Mouse (Mus musculus) fat pad, adult 2 months (tissue): ENCODE results near the gene Crnn.

Experiments used
- DNase-seq: peaks from one replicate; pipeline ENCODE4 v3.0.0-alpha.2; 2011; ENCODE audit warnings: low read depth, low spot score; ENCODE audit errors: extremely low read depth

Crnn gene

GRCm38 (mm10) chr3:93144510-93145051, at the start of gene Crnn:
Crnn (plus strand) TSS chr3:93144787.
- peak; percentile 72 for DNase-seq

GRCm38 (mm10) chr3:93096447-93096846, 48.1 kb upstream of the Crnn start:
- DNase-seq = no peak

DNA sequence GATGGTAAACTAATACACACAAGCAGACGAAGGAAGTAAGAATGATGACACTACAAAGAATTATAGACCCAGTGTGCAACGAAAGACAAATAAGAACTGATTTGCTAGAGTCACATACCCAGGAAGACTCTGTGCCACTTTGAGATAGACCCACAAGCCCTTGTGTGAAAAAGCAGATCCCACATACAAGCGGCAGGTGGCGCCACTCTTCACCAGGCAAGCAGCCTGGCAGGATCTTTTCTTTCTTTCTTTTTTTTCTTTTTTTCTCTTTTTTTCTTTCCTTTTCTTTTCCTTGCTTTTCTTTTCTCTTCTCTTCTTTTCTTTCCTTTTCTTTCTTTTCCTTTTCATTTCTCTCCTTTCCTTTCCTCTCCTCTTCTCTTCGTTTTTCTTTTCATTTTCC, 32.9 kb upstream of the Crnn start:
- no peak for DNase-seq

GRCm38 (mm10) chr3:93114481-93114880, 30.1 kb upstream of the Crnn start:
- DNase-seq = no peak

GRCm38 (mm10) chr3:93119101-93119500, 25.5 kb upstream of the Crnn start:
- DNase-seq = no peak

DNA sequence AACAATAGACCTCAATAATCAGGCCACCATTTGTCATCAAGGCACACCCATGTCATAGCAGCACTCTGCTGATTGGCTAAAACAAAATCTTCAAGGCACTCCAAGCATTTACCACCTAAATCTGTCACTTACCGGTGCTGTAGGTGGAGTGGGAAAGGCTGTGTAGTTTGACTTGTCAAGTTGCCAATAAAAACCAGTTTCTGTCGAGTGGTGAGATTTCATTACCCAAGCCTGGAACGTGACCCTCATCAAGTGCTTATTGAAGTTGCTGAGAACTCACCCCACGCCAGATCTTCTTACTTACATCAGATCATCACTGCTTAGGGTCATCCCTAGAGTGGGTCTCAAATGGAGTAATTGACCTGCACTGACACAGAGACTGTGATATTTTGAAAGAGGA, 16.5 kb upstream of the Crnn start:
- no peak for DNase-seq

DNA sequence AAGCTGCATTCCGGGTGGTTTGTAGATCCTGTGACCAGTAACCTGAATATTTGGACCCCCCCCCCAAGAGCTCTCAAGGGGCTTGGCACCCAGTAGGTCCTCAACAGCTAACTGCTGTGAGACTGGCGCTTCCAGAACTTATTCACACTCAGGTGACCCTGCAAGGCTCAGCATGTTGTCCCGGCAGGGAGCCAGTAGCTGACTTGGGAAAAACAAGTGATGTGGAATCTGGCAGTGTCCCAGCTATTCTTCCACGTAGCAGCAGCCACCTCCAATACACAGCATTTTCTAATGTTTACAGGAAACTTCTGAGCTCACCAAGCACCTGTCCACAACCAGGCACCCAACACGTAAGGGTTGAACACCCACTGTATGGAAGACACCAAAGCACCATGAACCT, 15.5 kb upstream of the Crnn start:
- no peak for DNase-seq

DNA sequence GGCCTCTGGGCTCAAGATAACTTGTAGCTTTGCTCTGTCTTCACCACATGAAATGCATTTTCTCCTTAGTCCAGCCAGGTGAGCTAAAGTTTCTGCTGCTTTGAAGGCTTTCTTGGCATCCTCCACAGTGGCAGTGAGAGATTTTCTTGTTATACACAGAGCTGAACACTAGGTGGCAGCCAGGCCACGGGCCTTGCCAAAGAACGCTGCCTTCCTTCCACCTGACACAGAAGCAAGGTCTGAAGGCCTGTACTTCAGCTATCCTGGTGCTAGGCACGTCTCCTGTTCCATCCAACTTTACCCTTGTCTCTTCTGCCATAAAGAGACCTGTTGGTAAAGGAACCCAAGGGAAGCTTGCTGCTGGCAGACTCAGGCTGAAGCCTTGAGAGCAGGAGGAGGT, 14.1 kb upstream of the Crnn start:
- DNase-seq = no peak

- DNase-seq = no peak
Measured at GRCm38 (mm10) chr3:93162502-93162901, 17.9 kb downstream of the Crnn start.

- DNase-seq = peak; percentile 56
Measured at GRCm38 (mm10) chr3:93162996-93163592, 18.5 kb downstream of the Crnn start.

DNA sequence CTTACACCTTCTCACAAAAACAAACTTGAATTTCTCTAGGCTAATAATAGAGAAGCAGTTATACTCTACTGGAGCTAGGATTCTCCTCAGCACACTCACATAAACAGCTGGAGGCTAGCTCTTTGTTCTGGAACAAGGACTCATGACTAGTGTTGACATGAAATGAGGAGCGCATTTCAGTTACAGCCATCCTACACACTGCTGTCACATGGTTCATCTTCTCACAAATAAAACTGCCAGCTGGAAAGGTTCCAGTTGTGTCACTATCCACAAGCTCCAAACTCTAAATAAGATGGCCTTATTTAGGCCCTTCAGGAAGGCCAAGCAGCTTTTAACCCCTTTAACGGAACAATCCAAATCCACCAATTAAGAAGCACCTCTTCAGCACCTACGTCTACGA, 36.3 kb downstream of the Crnn start:
- peak; percentile 33 for DNase-seq

DNA sequence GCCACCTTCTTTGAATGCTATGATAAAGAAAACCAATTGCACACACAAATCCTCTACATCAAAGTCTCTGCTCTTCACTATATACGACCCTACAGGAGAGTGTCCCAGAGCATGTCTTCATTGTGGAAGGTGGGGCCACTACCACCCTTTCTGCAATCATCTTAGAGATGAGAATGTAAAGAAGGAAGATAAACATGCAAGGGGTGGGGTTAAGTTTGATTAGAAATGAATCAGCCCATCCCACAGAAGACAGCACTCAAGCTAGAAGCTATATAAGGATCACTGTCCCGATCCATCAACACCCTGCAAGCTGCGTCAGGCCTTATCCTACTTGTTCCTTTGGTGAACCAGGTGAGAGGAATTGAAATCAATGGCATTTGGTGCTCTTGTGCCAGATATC, 52.4 kb downstream of the Crnn start, which contains the start of gene Flg2:
TSS of gene Flg2 (plus strand) at position 301 of the 400 bp plus-strand sequence.
- no peak for DNase-seq
